Mouse (Mus musculus) telencephalon, adult 2 months (tissue): ENCODE measurements around the gene Polr1e.
A peak's percentile ranks its signal among the peaks of the same experiment; 100 is the strongest.
"Not testable (repeated sequence)": the region's sequence is repeated elsewhere in the genome, so short reads cannot be mapped to it uniquely, and the experiment has no call there.

Experiments
- DNase-seq: peaks from one replicate; pipeline ENCODE4 v3.0.0-alpha.2; 2011; ENCODE audit warnings: low read depth, low spot score

Gene Polr1e

GRCm38 (mm10) chr4:45005452-45005851 lies 12.9 kb upstream of the Polr1e start:
- DNase-seq, result no peak

DNA sequence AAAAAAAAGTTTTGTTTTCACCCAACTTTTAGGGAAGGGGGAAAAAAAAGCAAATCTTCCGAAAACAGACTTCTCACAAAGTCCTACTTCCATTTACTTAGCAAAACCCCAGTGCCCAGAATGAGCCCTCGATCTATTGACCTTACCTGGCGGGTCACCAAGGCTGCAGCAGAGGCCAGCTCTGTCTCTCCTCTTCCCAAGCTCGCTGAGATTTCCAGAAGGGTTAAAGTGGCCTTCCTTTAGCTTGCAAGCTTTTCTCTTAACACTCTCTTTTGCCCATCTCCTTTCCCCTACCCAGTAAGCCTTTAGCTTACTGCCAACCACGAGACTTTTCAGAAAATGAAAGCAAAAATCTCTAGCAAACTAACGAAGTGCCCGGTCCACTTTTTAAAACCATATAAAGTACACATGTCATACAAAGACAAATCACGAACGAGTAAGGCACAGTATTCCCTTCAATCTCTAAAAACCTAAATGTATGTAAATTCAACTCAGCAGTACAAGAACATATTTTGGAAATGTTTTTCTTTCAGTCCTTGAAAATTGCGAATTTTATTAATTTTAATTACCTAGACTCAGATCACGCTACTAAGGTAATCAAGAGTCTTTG lies 7.5 kb upstream of the Polr1e start:
- no peak for DNase-seq

- DNase-seq, result peak; percentile 32
Observed at GRCm38 (mm10) chr4:45011581-45012104, 6.7 kb upstream of the Polr1e start.

DNA sequence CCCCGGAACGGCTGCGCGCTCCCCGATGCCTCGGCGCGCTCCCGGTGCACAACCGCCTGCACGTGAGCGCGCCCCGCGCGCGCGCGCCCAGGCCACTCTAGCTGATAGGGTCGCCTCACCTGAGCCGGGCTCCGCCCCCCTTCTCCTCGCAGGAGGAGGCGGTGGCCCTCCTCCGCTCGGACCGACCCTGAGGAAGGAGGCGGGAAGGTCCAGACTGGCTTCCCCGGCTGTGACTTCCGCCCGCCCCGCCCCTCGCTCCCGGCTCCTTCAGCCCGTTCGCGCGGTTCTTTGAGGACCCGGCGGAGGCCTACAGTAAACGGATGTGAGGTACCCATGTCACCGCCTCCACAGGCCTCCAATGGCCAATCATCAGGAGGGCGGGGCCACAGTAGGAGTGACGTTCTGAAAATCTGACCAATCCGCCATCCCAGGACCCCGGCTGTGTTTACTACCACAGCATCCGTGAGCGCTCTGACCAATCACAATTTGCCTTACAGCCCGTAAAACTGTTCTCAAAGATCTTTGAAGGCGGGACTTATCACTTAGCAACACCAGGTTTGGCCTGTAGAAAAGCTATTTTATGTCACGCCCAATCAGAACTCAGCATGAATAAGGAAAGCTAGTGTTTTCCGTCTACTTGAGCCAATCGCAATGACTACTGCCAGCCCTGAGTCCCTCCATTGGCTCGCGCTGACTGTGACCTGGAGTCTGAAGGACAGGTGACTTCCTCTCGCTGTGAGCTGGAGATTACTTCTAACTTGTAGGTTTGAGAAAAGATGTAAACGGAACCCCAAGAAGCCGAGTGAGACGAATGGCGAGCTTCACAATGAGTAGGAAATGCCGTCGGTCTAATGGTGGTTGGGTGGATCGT lies 6.0 kb upstream of the Polr1e start, which contains the start of gene Zbtb5:
TSS of gene Zbtb5 (minus strand) at position 308 of the 871 bp plus-strand sequence.
- DNase-seq, result peak; percentile 100

DNA sequence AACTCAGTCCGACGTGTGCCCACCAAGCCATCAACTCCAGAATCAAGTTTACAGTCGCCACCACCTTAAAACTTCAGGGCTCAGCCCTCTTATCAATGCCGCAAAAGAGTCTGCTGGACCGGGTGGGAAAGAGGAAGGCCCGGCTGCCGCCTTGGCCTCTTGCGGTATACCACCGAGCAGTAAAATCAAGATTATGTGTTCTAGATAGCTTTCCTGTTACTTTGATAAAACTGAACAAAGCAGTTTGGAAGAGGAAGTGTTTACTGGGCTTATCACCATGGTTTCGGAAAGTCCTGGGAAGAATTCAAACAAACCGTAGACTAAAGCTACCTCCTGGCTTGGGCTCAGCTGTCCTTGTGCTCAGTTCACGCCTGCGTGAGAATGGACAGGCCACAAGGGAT lies 5.4 kb upstream of the Polr1e start:
- DNase-seq, result no peak

GRCm38 (mm10) chr4:45013537-45013936 lies 4.8 kb upstream of the Polr1e start:
- DNase-seq, result no peak

DNA sequence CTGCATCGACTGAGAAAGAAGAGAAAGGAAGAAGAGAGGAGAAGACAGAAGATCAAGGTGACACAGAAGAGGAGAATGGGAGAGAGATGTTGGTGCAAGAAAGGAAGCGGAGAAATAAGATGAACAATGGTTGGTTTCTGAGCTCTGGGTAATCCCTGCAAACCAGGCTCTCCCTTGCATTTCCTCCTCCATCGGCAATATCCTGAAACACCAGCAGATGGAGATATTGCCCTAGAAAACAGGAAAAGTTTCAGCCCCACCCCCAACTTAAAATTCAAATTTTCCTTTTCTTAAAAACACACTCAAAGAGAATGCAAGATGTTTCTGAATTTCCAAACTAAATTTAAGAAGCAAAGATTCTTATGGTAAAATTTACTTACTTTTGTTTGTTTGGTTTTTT lies 2.8 kb upstream of the Polr1e start:
- DNase-seq, result peak; percentile 53

- DNase-seq, result no peak
Observed at GRCm38 (mm10) chr4:45019009-45019408, 626 bp downstream of the Polr1e start.

GRCm38 (mm10) chr4:45026459-45026858 lies 8.1 kb downstream of the Polr1e start:
- DNase-seq, result no peak

DNA sequence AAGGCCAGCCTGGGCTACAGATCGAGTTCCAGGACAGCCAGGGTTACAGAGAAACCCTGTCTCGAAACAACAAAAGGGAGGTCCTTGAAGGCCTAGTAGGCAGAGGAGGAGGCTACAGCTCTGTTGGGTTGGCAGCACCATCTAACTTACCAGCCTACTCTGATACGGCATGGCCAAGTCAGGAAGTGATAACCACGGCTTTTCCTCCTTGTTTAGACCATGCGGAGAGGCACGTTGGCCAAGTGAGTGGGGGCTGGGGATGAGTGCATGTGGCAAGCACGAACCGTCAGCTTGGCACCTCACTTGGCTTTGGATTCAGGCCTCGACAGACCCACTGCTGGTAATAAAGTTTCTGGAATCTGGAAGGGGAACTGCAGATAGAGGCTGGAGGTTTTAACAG lies 14.2 kb downstream of the Polr1e start:
- no peak for DNase-seq

GRCm38 (mm10) chr4:45034693-45035628 lies 16.6 kb downstream of the Polr1e start:
- no peak for DNase-seq

- DNase-seq, result no peak
Observed at GRCm38 (mm10) chr4:45036048-45036447, 17.7 kb downstream of the Polr1e start.

GRCm38 (mm10) chr4:45036571-45036970 lies 18.2 kb downstream of the Polr1e start:
- no peak for DNase-seq

- DNase-seq, result no peak
Observed at GRCm38 (mm10) chr4:45037455-45038410, 19.4 kb downstream of the Polr1e start.

GRCm38 (mm10) chr4:45038879-45039278 lies 20.5 kb downstream of the Polr1e start:
- not testable (repeated sequence) for DNase-seq

GRCm38 (mm10) chr4:45039546-45039945 lies 21.2 kb downstream of the Polr1e start:
- DNase-seq, result not testable (repeated sequence)

GRCm38 (mm10) chr4:45040795-45041194 lies 22.4 kb downstream of the Polr1e start:
- no peak for DNase-seq

DNA sequence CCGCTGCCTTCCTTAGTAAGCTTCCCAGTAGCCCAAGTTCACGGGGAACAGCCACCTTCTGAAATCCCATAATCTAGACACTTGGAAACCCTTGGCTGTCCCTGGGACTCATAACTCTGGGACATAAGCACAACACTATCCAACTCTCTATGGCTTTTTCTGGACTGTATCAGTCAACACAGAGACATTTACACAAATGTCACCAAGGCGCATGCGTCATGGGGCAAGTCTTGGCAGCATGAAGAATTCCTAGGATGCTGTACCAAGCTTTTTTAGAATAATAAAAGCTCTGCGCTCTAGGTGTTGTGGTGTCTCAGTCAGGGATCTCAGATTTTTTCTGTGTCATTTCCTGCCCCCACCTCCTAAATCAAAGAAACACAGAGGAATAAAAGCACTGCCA lies 28.3 kb downstream of the Polr1e start:
- no peak for DNase-seq

DNA sequence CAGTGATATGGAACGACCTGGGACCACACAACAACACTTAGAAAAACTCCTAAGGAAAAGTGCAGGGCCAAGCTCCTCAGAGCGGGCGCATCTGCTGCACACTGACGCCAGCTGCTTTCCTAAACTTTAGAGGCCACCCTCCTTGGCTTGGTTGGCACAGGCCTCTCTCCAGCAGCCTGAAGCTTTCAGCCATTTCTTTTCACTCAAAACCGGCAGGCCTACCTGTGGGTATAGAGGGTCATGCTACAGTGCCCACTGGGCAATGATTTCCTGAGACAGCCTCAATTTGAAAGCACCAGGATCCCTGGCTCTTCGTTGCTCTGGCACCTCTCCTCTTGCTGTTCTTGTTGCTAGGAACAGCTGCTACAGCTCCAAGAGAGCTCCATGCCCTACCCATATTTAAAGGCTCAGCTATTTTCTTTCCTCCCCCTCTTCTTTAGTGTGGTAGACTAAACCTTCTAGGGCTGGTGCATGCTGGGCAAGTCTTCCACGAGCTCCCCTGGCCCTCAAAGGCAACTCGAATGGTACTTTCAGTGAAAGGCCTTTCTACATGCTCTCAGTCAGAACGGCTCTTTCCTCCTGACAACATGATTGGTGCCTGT lies 29.0 kb downstream of the Polr1e start:
- DNase-seq, result peak; percentile 51

DNA sequence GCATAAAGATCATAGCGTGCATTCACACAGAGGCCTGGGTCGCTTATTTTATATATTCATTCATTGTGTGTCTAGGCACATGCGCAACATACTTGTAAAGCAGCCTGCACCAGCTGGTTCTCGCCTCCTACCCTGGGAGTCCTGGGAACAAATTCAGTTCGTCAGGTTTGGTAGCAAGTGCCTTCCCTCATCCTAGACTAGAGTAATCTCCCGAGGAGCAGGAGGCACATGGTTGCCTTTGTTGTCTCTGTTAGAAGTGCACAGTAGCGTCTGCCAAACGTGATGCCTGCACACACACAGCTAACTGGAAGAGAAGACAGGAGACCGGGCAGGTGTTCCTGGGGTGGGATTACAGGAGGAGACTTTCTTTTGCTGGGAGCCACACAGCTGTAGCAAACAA lies 29.6 kb downstream of the Polr1e start:
- DNase-seq, result peak; percentile 59
